Comparison of ENCODE assay signal across 10 mouse cellular contexts in genomic region chrX:38711442-38712258, GRCm38 (mm10).
A peak's percentile ranks its signal among the peaks of the same experiment; 100 is the strongest.
DNase-seq lines count a peak whose midpoint lies in the region; ATAC-seq and TF ChIP-seq lines count a peak whose summit lies in the region.
"Had no signal": no experiment of that assay in that cellular context is flagged by ENCODE, and none has a peak within 500 bp of the region (broad histone marks: within the 10 kb centered on the region; RNA-seq: fewer than 3 reads in every experiment).

No protein-coding gene starts in this region.

- no peaks in the 10 kb centered on the region for H3K27me3 ChIP-seq in heart, embryonic 10.5 days (ENCODE audit: insufficient read depth, poor library complexity, severe bottlenecking)
- no peaks in the 10 kb centered on the region for H3K27me3 ChIP-seq in midbrain, postnatal 0 days (ENCODE audit: insufficient read depth, low read length)
- H3K27me3 ChIP-seq in midbrain, embryonic 10.5 days (ENCODE audit: low read depth, poor library complexity, severe bottlenecking), result no peaks in the 10 kb centered on the region

- H3K4me3 ChIP-seq in heart, embryonic 10.5 days, result no peak overlapping the region
- H3K4me3 ChIP-seq in midbrain, postnatal 0 days (ENCODE audit: low read depth, low read length), result no peak overlapping the region
- no peak overlapping the region for H3K4me3 ChIP-seq in midbrain, embryonic 10.5 days

- no peaks in the 10 kb centered on the region for H3K36me3 ChIP-seq in heart, embryonic 10.5 days
- H3K36me3 ChIP-seq in midbrain, postnatal 0 days (ENCODE audit: insufficient read depth, low read length), result no peaks in the 10 kb centered on the region
- no peaks in the 10 kb centered on the region for H3K36me3 ChIP-seq in midbrain, embryonic 10.5 days

- DNase-seq in heart, adult 11 months, result peak; percentile 95
- no peak for DNase-seq in heart, embryonic 10.5 days (ENCODE audit: low spot score)
- peak; percentile 63 for DNase-seq in NIH3T3 (ENCODE audit: low read depth)
- DNase-seq in forelimb bud, embryonic 11.5 days (ENCODE audit: low read depth, low spot score), result peak; percentile 57
- peak; percentile 20 for DNase-seq in heart, postnatal 4 days
- no peak for DNase-seq in layer of hippocampus, adult 9-10 months (ENCODE audit: low spot score)
- DNase-seq in midbrain, postnatal 0 days (ENCODE audit: low spot score), result no peak
- DNase-seq in midbrain, embryonic 10.5 days (ENCODE audit: low spot score), result no peak

- no peaks in the 10 kb centered on the region for H3K9me3 ChIP-seq in heart, embryonic 10.5 days
- H3K9me3 ChIP-seq in midbrain, postnatal 0 days (ENCODE audit: low read length), result no peaks in the 10 kb centered on the region
- no peaks in the 10 kb centered on the region for H3K9me3 ChIP-seq in midbrain, embryonic 10.5 days (replicated peaks)

- no peaks in the 10 kb centered on the region for H3K4me1 ChIP-seq in heart, embryonic 10.5 days
- no peaks in the 10 kb centered on the region for H3K4me1 ChIP-seq in midbrain, postnatal 0 days (ENCODE audit: insufficient read depth, low read length)
- H3K4me1 ChIP-seq in midbrain, embryonic 10.5 days, result no peaks in the 10 kb centered on the region

- no peak for ATAC-seq in midbrain, postnatal 0 days (ENCODE audit: low FRiP score)
- ATAC-seq: CD4-positive, CD25-positive, alpha-beta regulatory T cell, adult 4 months had no signal

- no peak overlapping the region for H3K27ac ChIP-seq in heart, embryonic 10.5 days
- no peak overlapping the region for H3K27ac ChIP-seq in midbrain, postnatal 0 days (ENCODE audit: low read depth, low read length)
- no peak overlapping the region for H3K27ac ChIP-seq in midbrain, embryonic 10.5 days (replicated peaks)

- TF ChIP-seq CTCF in midbrain, postnatal 0 days (IDR thresholded peaks at IDR 0.05), result no peak

- WGBS in heart, embryonic 10.5 days, result 51% methylated on average over 5 of the region's 5 CpGs
- 65% methylated on average over 5 of the region's 5 CpGs for WGBS in midbrain, postnatal 0 days
- WGBS in midbrain, embryonic 10.5 days, result 68% methylated on average over 5 of the region's 5 CpGs

- no peak overlapping the region for H3K4me2 ChIP-seq in midbrain, postnatal 0 days (ENCODE audit: low read depth, low read length, poor library complexity, severe bottlenecking)
- H3K4me2 ChIP-seq: midbrain, embryonic 11.5 days had no signal

- H3K9ac ChIP-seq in midbrain, postnatal 0 days (replicated peaks; ENCODE audit: low read length, poor library complexity, severe bottlenecking), result no peak overlapping the region

Comparison
In these comparisons a context has a peak if more than half of its experiments do, and no peak if none do; other contexts are left out.
1. DNase-seq: peak in heart, adult 11 months (single experiment), NIH3T3 (single experiment), forelimb bud, embryonic 11.5 days (single experiment) and heart, postnatal 4 days (single experiment); none in heart, embryonic 10.5 days (single experiment), layer of hippocampus, adult 9-10 months (single experiment), midbrain, postnatal 0 days (single experiment) and midbrain, embryonic 10.5 days (single experiment).